Mouse (Mus musculus) gastrocnemius, postnatal 36 days (tissue): Measurements from ENCODE around the gene Ugt1a5. TPM values are rescaled to one million over a fixed set of nuclear protein-coding genes. Genes with fewer than 3 reads are reported as not detected.
"Not testable (repeated sequence)": the region's sequence is repeated elsewhere in the genome, so short reads cannot be mapped to it uniquely, and the experiment has no call there.

Experiments used
- DNase-seq, 2 experiments: peaks; one replicate each; pipeline ENCODE4 v3.0.0; 2022
- intact Hi-C: fragments of 180-260 bp; cut with DNase I; formaldehyde crosslinking; loops from one replicate; pipeline ENCODE4 v1.15.1; 2025
- long read RNA-seq, 2 experiments: library from polyadenylated mRNA; stranded (forward); transcript quantifications; one replicate each; pipeline ENCODE4 v2.0.0; 2021
- total RNA-seq, 2 experiments: library from RNA; stranded (reverse); gene quantifications; 2 replicates each; pipeline ENCODE4 v1.2.3; 2021

Ugt1a5 gene
- total RNA-seq, result under 1 TPM in 1 of 2 experiments, not detected in 1; 0.22 TPM
- long read RNA-seq, experiment 1, result 0 reads
- long read RNA-seq, experiment 2, result 0 reads

- intact Hi-C loops, result no loop called here
- DNase-seq, result no peak
Observed at GRCm38 (mm10) chr1:88165711-88166110, at the start of gene Ugt1a5. Ugt1a5 (plus strand) TSS chr1:88166012.

- intact Hi-C loops, DNase-seq: not testable (repeated sequence)
Observed at GRCm38 (mm10) chr1:88120550-88120949, 45.3 kb upstream of the Ugt1a5 start.

- intact Hi-C loops, DNase-seq: not testable (repeated sequence)
Observed at GRCm38 (mm10) chr1:88121521-88121920, 44.3 kb upstream of the Ugt1a5 start.

- intact Hi-C loops, result not testable (repeated sequence)
Observed at GRCm38 (mm10) chr1:88125827-88126360, 39.9 kb upstream of the Ugt1a5 start.

GRCm38 (mm10) chr1:88129091-88129490, 36.7 kb upstream of the Ugt1a5 start:
- DNase-seq, intact Hi-C loops: not testable (repeated sequence)

More at GRCm38 (mm10) chr1:88125827-88126360, 39.9 kb upstream of the Ugt1a5 start:
- not testable (repeated sequence) for DNase-seq

GRCm38 (mm10) chr1:88130223-88130622, 35.6 kb upstream of the Ugt1a5 start:
- DNase-seq, intact Hi-C loops: not testable (repeated sequence)

- no peak for DNase-seq
- intact Hi-C loops, result no loop called here
Observed at GRCm38 (mm10) chr1:88133908-88134456, 31.8 kb upstream of the Ugt1a5 start.

- peak in 1 of 2 experiments; percentile 27 for DNase-seq
- intact Hi-C loops, result not testable (repeated sequence)
Observed at GRCm38 (mm10) chr1:88134457-88135011, 31.3 kb upstream of the Ugt1a5 start, which contains the start of gene Ugt1a6a. Ugt1a6a (plus strand) TSS chr1:88134809.

GRCm38 (mm10) chr1:88135229-88135904, 30.4 kb upstream of the Ugt1a5 start:
- intact Hi-C loops, DNase-seq: not testable (repeated sequence)

GRCm38 (mm10) chr1:88136646-88137045, 29.2 kb upstream of the Ugt1a5 start:
- intact Hi-C loops, result no loop called here
- no peak for DNase-seq

- DNase-seq, result no peak
- intact Hi-C loops, result no loop called here
Observed at GRCm38 (mm10) chr1:88137264-88137663, 28.5 kb upstream of the Ugt1a5 start.

- intact Hi-C loops, result no loop called here
- DNase-seq, result no peak
Observed at GRCm38 (mm10) chr1:88138145-88138544, 27.7 kb upstream of the Ugt1a5 start.

GRCm38 (mm10) chr1:88140492-88140891, 25.3 kb upstream of the Ugt1a5 start:
- DNase-seq, intact Hi-C loops: not testable (repeated sequence)

GRCm38 (mm10) chr1:88143966-88144675, 21.7 kb upstream of the Ugt1a5 start:
- intact Hi-C loops, DNase-seq: not testable (repeated sequence)

GRCm38 (mm10) chr1:88145278-88145677, 20.5 kb upstream of the Ugt1a5 start:
- intact Hi-C loops, DNase-seq: not testable (repeated sequence)

GRCm38 (mm10) chr1:88150133-88150532, 15.7 kb upstream of the Ugt1a5 start:
- intact Hi-C loops, DNase-seq: not testable (repeated sequence)

GRCm38 (mm10) chr1:88158430-88158829, 7.4 kb upstream of the Ugt1a5 start:
- no peak for DNase-seq
- intact Hi-C loops, result no loop called here

- intact Hi-C loops, DNase-seq: not testable (repeated sequence)
Observed at GRCm38 (mm10) chr1:88172190-88172589, 6.4 kb downstream of the Ugt1a5 start.

- no peak for DNase-seq
- intact Hi-C loops, result no loop called here
Observed at GRCm38 (mm10) chr1:88179657-88180056, 13.8 kb downstream of the Ugt1a5 start.

- intact Hi-C loops, result no loop called here
Observed at GRCm38 (mm10) chr1:88186325-88186935, 20.6 kb downstream of the Ugt1a5 start.

More at GRCm38 (mm10) chr1:88186325-88186935, 20.6 kb downstream of the Ugt1a5 start:
- DNase-seq, result no peak
